Mouse (Mus musculus): ENCODE data around the gene A930004D18Rik.

GRCm38 (mm10) chr2:18031831-18032537 lies 5.6 kb downstream of the A930004D18Rik start:
- TF ChIP-seq CTCF (IDR thresholded peaks at IDR 0.05; ENCODE audit: low read depth, low read length) (no peak), EP300 (IDR thresholded peaks at IDR 0.05; ENCODE audit: insufficient read depth, low read depth, low read length) (peak; percentile 24; the same call in 1 of the 2 replicates)
